Mouse (Mus musculus): ENCODE measurements around the gene Apol7a. TPM values are rescaled to one million over a fixed set of nuclear protein-coding genes. Genes with fewer than 3 reads are reported as not detected.

Apol7a gene
- polyA plus RNA-seq, 1 experiment: 0.38 TPM

DNA sequence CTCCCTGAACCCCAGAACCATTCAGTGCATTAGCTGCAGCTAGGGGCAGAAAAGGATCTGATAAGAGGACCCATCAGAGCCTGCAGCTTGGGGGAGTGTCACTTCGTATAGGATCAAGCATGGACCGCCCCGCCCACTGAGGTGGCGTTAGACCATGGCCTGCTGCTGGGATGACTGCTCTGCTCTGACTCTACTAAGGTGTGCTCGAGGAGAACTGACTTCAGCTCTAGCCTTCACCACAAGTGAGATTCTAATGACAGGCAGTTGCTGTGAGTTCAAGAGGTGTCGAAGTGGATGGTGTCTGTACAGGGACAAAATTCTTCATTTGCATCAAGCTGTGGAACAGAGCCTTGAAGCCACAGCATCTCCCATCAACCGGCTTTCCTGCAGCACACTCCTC lies 46.0 kb downstream of the Apol7a start:
- DNase-seq (ENCODE audit: extremely low spot score in 1 of 2, low spot score in 1 of 2): no peak

DNA sequence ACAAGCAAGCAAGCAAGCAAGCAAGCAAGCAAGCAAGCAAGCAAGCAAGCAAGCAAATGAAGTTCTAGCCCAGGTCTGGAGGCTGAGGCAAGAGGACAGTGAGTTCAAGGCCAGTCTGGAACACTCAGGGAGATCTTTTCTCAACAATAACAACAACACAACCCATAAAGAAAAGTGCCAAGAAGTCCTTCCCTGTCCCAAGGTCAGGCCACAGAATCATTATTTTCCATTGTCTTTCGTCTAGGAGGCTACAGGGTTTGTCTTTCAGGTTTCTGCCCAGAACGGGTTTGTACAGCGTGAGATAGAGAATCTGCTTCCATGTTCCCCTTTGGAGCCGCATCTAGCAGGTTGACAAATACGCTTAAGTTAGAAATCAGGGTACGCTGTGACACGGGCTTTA lies 48.8 kb downstream of the Apol7a start:
- no peak for DNase-seq (ENCODE audit: extremely low spot score in 1 of 2, low spot score in 1 of 2)

DNA sequence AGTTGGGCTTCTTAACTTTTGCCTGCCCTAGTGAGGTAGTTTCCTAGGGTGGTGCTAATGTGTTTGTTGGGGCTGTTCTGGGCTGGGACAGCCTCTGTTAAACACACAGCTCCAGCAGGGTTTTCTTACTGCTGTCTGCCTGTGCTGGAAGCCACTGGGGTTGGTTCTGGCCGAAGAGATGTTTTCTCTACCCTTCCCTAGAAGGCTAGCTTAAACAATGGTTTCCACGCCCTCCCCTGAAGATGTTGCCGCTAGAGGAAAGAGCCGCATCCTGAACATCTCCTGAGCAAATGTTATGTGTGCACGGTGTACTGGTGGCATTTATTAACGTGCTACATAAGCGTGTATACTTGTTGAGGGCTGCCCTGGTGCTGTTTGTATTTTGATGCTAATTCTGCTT lies 50.8 kb downstream of the Apol7a start:
- DNase-seq (ENCODE audit: extremely low spot score in 1 of 2, low spot score in 1 of 2): no peak

DNA sequence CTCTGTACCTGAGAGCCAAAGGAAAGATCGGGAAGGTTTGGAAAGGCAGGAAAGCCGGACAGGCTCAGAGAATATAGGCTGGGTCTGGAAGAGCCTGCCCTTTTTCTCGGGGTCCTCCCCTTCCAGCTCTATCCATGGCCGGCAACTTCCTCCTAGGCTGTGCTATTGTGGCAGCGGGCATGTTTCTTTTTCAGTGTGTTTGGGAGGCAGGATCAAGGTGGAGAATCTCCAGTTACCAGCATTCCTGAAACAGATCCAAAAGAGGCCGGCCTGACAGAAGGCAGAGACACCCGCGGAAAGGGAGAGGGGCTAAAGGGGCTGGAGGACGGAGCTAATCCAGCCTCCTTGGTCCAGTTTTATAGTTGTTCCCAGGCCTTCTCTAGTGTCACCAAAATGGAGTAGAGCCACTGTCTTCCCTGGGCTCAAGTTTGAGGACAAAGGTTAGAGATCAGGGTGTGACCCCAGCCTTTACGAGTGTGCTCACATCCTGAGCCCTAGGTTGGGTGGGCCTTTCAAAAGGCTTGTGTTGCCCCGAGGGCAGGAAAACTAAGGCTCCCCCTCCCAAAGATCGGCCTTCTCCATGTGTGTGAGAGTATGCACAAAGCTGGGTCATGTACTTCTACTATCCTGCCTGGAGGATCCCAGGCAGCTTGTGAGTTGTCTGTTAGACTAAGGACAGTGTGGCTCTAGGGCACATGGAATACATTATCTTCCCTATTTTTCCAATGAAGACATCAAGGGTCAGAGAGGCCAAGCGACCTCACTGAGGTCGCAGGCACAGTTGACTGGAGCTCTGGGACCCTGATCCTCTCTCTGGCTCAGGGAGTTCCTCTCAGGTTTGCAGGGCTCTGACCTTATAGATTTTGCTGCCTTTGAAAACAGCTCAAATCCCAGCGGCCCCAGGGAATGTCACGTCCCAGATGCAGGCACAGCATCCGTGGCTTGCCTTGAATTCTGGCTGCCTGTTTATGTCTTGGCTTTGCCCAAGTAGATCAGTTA lies 54.5 kb downstream of the Apol7a start:
- no peak for DNase-seq (ENCODE audit: extremely low spot score in 1 of 2, low spot score in 1 of 2)

DNA sequence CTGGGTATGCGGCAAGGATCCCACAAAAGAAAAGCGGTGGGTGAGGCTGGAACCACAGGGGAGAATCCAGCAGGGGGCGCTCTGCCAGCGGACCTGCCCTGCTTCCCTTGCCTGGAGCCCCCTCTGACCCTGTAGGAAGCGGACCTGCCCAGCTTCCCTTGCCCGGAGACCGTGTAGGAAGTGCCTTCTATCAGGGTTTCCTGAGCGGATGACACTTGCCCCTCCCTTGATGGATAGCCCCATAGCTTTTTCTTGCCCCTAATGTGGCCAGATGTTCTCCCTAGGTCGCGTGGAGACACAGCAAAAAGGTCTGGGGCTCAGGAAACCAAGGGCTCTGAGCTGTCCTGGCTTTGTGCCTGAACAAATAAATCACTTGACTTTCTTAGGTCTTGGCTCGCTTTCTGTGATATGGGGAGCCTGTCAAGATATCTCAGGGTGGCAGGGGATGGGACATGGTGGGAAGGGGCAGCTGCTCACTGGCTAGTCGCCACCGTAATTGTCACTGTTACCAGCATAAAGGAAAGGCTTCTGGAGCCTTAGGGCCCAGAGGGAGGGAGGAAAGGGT lies 55.3 kb downstream of the Apol7a start:
- peak in 1 of 2 experiments; percentile 74 for DNase-seq (ENCODE audit: extremely low spot score in 1 of 2, low spot score in 1 of 2)

DNA sequence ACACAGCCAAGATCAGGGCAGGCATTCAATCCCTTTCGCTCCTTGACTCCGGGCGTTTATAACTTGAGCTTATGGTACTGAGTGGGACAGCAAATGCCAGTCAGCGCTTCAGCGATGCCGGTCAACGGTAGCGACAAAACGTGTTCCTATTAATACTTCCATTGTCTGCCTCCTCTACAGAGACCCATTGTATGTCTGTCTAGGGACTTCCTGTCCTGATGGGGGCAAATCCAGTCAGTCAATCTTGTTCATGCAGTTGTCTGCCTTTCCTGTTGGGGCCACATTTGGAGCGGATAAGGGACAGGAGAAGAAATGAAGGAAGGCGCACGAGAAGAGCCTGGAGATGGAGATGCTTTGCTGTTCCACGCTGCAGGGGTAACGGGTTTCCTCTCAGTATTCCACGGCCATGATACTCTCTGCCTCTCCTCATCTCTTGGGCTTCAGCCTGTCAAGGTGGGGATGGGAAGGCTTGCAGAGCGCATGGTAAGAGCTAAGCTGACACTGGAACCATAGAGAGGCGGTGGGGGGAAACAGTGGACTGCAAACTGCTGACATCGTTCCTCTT lies 55.9 kb downstream of the Apol7a start:
- DNase-seq (ENCODE audit: extremely low spot score in 1 of 2, low spot score in 1 of 2): no peak

DNA sequence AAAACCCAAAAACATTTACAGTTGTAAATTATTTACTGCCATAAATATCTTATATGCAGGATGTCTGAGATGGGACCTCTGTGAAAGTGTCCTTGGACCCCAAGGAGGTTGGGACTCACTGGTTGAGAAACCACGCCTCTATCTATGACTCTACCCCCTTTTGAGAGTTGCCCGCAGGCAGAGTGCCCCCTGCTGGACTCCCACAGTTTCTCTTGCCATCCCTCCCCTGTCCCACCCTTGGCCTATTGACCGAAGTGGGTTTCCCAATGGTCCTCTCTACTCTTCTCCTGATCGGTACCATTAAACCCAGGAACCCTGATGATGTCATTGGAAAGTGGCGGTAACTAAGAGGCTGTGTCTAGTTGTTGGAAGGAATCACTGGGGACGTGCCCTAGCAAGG lies 56.9 kb downstream of the Apol7a start:
- DNase-seq (ENCODE audit: extremely low spot score in 1 of 2, low spot score in 1 of 2): no peak

DNA sequence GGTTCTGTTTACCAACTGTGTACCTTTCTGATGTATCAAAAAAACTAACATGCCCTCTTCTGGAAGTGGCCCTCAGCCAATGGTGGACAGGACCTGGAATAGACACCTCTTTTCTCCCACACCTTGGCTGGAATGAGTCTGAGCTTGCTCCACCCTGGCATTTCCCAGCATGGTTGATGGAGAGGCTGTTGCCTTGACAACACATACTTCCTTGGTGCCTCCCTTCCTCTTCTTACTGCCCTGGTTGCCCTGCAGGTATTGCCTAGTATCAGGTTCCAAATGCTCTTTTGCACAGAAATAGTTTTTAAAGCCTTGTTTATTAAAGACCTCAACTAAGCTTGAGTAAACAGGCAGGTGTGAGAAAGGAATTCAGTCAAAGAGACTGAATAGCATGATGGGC lies 58.3 kb downstream of the Apol7a start:
- no peak for DNase-seq (ENCODE audit: extremely low spot score in 1 of 2, low spot score in 1 of 2)

DNA sequence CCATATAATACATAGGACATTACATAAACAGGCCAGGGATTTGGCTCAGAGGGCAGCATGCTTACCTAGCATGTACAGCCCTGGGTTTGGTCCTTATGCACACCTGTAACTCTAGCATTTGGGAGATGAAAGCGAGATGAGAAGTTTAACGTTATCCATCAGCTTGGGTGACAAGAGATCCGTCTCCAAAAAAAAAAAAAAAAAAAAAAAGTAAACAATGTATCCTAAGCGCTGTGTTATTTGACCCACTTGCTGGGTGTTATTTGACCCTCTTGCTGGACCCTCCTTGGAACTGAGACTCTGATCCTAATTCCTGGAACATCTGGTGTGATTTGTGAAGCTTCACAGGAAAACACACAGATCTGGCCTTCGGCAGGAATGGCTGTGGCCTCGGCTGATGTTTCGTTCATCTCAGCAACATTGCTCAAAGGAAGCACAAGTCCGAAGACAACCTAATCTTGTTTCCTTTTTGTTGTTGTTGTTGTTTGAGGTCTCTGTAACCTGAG lies 59.9 kb downstream of the Apol7a start:
- DNase-seq (ENCODE audit: extremely low spot score in 1 of 2, low spot score in 1 of 2): no peak

DNA sequence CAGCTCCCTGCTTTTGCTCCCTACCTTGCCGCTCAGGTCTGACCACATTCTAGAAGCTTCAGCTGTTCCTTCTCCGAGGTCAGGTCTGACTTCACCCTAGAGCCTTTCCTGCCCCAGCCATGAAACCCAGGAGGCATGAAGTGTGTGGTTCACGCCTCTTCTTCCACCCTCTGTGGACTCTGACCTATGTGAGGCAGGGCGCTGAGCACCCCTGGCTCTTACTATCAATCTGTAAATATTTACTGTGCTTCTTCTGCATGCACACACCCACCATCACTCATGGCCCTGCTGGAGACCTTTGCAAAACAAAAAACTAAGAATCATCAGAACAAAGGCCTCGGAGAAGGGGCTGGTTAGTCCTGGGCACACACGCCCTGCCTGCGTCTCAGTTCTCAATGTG lies 60.5 kb downstream of the Apol7a start:
- DNase-seq (ENCODE audit: extremely low spot score in 1 of 2, low spot score in 1 of 2): no peak

Other genes with a start within 250 kb of the Apol7a start
- 200 and 212 TPM in 2 replicates for gene Rbfox2, start 92.1 kb downstream of the Apol7a start, polyA plus RNA-seq (2012; rRNA removed)
- 0.60 and 0.97 TPM in 2 replicates for gene Apol9a, start 12.0 kb upstream of the Apol7a start, polyA plus RNA-seq (2012; rRNA removed)
- gene Apol7b, start 48.4 kb upstream of the Apol7a start, polyA plus RNA-seq (2012; rRNA removed): 0.08 and 0.22 TPM in 2 replicates
- gene Apol10a, start 77.9 kb upstream of the Apol7a start, polyA plus RNA-seq (2012; rRNA removed): 0.02 TPM in 1 of 2 replicates, not detected in the other
- gene Apol11a, start 109.2 kb upstream of the Apol7a start, polyA plus RNA-seq (2012; rRNA removed): not detected in 2 replicates
- gene Apol7c, start 134.2 kb upstream of the Apol7a start, polyA plus RNA-seq (2012; rRNA removed): not detected in 2 replicates
- gene 1700025B11Rik, start 162.8 kb upstream of the Apol7a start, polyA plus RNA-seq (2012; rRNA removed): not detected in 2 replicates
- 0.29 and 0.60 TPM in 2 replicates for gene Apol10b, start 197.0 kb upstream of the Apol7a start, polyA plus RNA-seq (2012; rRNA removed)
- not detected in 2 replicates for gene Gm36245, start 200.1 kb upstream of the Apol7a start, polyA plus RNA-seq (2012; rRNA removed)
- gene Apol11b, start 244.2 kb upstream of the Apol7a start, polyA plus RNA-seq (2012; rRNA removed): not detected in 2 replicates

All from frontal cortex, adult 2 months (tissue).